Mouse (Mus musculus): ENCODE data around the gene Kcnma1. TPM values are rescaled to one million over a fixed set of nuclear protein-coding genes. Genes with fewer than 3 reads are reported as not detected.
A peak's percentile ranks its signal among the peaks of the same experiment; 100 is the strongest.

The Kcnma1 gene
- polyA plus RNA-seq, 1 experiment, result 1.7 TPM

DNA sequence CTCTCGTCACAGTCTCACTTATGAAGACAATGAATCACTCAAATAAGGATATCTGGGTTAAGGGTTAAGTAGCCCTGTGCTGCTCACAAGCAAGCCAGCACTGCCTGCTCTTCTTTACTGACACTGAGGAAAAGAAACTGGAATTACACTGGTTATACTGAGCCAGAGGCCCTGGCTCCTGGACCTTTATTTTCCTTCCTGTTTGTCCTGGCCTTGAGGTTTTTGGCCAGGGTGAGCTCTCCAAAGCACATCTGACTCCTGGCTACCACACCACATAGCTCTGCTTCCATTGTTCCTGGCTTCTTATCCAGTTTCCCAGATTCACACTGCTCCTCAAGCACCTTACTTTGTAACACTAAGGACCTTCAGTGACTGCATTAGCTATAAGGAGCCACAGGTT, 242.5 kb downstream of the Kcnma1 start:
- Histone ChIP-seq H3K36me3 (ENCODE audit: control insufficient read depth, insufficient read depth, low read length) (no peaks in the 10 kb centered on the region), H3K27me3 (replicated peaks; ENCODE audit: control insufficient read depth, insufficient read depth, low read length) (no peaks in the 10 kb centered on the region), H3K4me1 (ENCODE audit: control insufficient read depth, insufficient read depth, low read length) (no peaks in the 10 kb centered on the region), H3K4me3 (ENCODE audit: insufficient read depth, low read depth, low read length) (no peak overlapping the region), H3K27ac (ENCODE audit: insufficient read depth, low read depth, low read length) (no peak overlapping the region)
- TF ChIP-seq POLR2A (IDR thresholded peaks at IDR 0.05; ENCODE audit: low read depth, low read length) (no peak), CTCF (conservative IDR thresholded peaks at IDR 0.05; ENCODE audit: insufficient read depth, insufficient read length, low read depth, low read length) (no peak)
- no peak for DNase-seq
- WGBS, result 67% methylated on average over 1 of the region's 1 CpGs

DNA sequence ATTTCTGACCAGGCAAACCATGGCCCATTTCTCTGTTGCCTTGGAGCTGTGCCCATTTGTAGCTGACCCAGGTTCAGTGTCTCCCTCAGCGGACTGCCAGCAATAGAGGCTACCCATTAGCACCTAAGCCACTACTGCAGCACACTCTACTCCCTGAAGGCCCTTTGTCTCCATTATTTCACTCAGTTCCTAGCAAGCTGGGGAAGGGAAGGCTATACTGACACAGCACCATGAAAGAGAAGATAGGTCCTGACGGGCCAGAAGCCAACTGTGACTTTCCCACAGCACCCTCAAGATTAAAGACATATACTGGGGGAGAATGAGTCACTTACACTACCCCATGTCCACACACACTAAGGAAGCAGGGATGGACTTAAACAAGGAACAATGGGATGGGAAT, 251.8 kb downstream of the Kcnma1 start:
- TF ChIP-seq POLR2A (IDR thresholded peaks at IDR 0.05; ENCODE audit: low read depth, low read length), result no peak
- TF ChIP-seq CTCF (conservative IDR thresholded peaks at IDR 0.05; ENCODE audit: insufficient read depth, insufficient read length, low read depth, low read length), result no peak
- H3K27me3 ChIP-seq (replicated peaks; ENCODE audit: control insufficient read depth, insufficient read depth, low read length), result no peaks in the 10 kb centered on the region; the same call in 1 of the 2 replicates
- no peak for DNase-seq
- no peaks in the 10 kb centered on the region for H3K36me3 ChIP-seq (ENCODE audit: control insufficient read depth, insufficient read depth, low read length)
- 92% methylated on average over 2 of the region's 2 CpGs for WGBS
- no peaks in the 10 kb centered on the region for H3K4me1 ChIP-seq (ENCODE audit: control insufficient read depth, insufficient read depth, low read length)
- no peak overlapping the region for H3K27ac ChIP-seq (ENCODE audit: insufficient read depth, low read depth, low read length)
- H3K4me3 ChIP-seq (ENCODE audit: insufficient read depth, low read depth, low read length), result no peak overlapping the region

DNA sequence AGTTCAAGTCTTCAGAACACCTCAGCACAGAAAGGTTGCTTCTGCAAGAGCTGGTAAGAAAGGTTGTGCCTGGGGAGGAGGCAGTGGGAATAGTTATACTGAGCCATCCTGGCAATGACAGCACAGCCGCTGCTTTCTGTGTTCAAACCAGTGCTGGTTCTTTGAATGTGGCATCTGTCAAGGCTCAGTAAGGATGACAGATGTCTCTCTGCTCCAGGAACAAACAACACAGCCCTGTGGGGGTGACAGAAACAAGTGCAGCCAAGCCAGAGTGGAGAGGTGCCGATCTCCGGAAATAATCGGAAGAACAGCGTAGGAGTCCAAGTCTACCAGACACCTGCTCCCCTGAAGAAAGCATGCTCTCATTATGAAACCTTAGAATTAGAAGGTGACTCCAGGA, 254.7 kb downstream of the Kcnma1 start:
- 88% methylated on average over 5 of the region's 5 CpGs for WGBS
- no peak for TF ChIP-seq CTCF (conservative IDR thresholded peaks at IDR 0.05; ENCODE audit: insufficient read depth, insufficient read length, low read depth, low read length)
- TF ChIP-seq POLR2A (IDR thresholded peaks at IDR 0.05; ENCODE audit: low read depth, low read length), result no peak
- Histone ChIP-seq H3K27ac (ENCODE audit: insufficient read depth, low read depth, low read length) (no peak overlapping the region), H3K4me1 (ENCODE audit: control insufficient read depth, insufficient read depth, low read length) (no peaks in the 10 kb centered on the region), H3K36me3 (ENCODE audit: control insufficient read depth, insufficient read depth, low read length) (no peaks in the 10 kb centered on the region), H3K27me3 (replicated peaks; ENCODE audit: control insufficient read depth, insufficient read depth, low read length) (no peaks in the 10 kb centered on the region), H3K4me3 (ENCODE audit: insufficient read depth, low read depth, low read length) (no peak overlapping the region)
- DNase-seq, result no peak

DNA sequence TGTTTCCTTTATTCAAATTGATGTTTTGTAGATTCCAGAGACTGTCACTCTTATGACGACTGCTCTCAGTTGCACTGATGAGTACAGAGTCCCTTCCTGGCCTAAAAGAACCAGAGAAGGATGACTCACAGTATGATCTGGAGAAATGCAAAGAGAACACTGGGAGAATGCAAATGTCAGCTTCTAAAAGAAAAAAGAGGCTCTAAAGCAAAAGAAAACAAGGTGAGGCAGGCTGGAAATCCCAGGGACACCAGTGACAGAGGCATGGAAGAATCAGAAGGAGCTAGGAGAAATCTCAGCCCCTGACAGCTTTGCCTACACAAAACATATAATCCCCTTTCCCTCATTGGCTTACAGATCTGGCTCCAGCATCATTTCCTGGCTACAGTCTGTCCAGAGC, 255.9 kb downstream of the Kcnma1 start:
- no peaks in the 10 kb centered on the region for H3K27me3 ChIP-seq (replicated peaks; ENCODE audit: control insufficient read depth, insufficient read depth, low read length)
- DNase-seq, result no peak
- H3K27ac ChIP-seq (ENCODE audit: insufficient read depth, low read depth, low read length), result no peak overlapping the region
- no peaks in the 10 kb centered on the region for H3K4me1 ChIP-seq (ENCODE audit: control insufficient read depth, insufficient read depth, low read length)
- 46% methylated on average over 1 of the region's 1 CpGs for WGBS
- no peaks in the 10 kb centered on the region for H3K36me3 ChIP-seq (ENCODE audit: control insufficient read depth, insufficient read depth, low read length)
- TF ChIP-seq POLR2A (IDR thresholded peaks at IDR 0.05; ENCODE audit: low read depth, low read length), result no peak
- no peak overlapping the region for H3K4me3 ChIP-seq (ENCODE audit: insufficient read depth, low read depth, low read length)

DNA sequence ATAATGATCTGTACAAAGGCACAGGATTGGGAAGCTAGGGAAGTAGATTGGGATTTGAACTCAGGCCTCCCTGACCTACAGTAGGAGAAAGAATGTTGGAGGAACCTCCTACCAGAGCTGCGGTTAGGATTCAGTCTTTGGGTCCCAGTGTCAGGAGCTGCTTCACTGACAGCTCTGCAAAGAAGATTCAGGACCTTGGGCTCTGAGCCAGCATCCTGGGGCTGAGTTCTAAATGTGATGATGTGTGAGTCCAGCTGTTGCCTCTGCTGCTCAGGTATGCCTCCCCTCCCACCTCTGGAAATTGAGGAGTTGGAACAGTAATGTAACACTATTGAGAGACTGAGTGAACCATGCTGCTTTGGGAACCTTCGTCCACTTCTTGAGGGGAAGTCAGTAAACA, 266.3 kb downstream of the Kcnma1 start:
- peak; percentile 4 for DNase-seq
- no peaks in the 10 kb centered on the region for H3K27me3 ChIP-seq (replicated peaks; ENCODE audit: control insufficient read depth, insufficient read depth, low read length)
- H3K27ac ChIP-seq (ENCODE audit: insufficient read depth, low read depth, low read length), result no peak overlapping the region
- no peak overlapping the region for H3K4me3 ChIP-seq (ENCODE audit: insufficient read depth, low read depth, low read length)
- H3K36me3 ChIP-seq (ENCODE audit: control insufficient read depth, insufficient read depth, low read length), result no peaks in the 10 kb centered on the region
- TF ChIP-seq POLR2A (IDR thresholded peaks at IDR 0.05; ENCODE audit: low read depth, low read length) (no peak), CTCF (conservative IDR thresholded peaks at IDR 0.05; ENCODE audit: insufficient read depth, insufficient read length, low read depth, low read length) (no peak)
- WGBS, result 83% methylated on average over 2 of the region's 2 CpGs
- H3K4me1 ChIP-seq (ENCODE audit: control insufficient read depth, insufficient read depth, low read length), result peaks cover 11% of the 10 kb centered on the region; the same call in 1 of the 2 replicates

DNA sequence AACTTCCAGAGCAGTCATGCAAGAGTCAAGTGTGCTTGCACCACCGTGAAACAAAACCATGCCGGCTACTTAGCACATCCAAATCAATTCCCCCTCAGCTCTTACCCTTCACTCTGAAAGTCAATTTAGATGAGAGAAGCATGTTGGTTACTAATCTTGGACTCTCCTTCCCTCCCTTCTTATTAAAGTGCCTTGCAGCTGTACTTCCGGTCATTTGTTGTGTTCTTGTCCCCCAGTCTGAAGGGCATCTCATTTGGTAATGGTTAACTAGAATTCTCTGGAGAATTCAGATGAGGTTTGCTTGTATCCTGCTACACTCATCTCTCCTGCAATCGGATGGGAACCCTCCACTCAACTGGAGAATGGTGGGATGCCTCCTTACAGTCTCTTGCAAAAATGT, 267.3 kb downstream of the Kcnma1 start:
- Histone ChIP-seq H3K27ac (ENCODE audit: insufficient read depth, low read depth, low read length) (no peak overlapping the region), H3K36me3 (ENCODE audit: control insufficient read depth, insufficient read depth, low read length) (no peaks in the 10 kb centered on the region), H3K4me3 (ENCODE audit: insufficient read depth, low read depth, low read length) (no peak overlapping the region), H3K4me1 (ENCODE audit: control insufficient read depth, insufficient read depth, low read length) (peaks cover 11% of the 10 kb centered on the region; the same call in 1 of the 2 replicates), H3K27me3 (replicated peaks; ENCODE audit: control insufficient read depth, insufficient read depth, low read length) (no peaks in the 10 kb centered on the region)
- TF ChIP-seq CTCF (conservative IDR thresholded peaks at IDR 0.05; ENCODE audit: insufficient read depth, insufficient read length, low read depth, low read length) (no peak), POLR2A (IDR thresholded peaks at IDR 0.05; ENCODE audit: low read depth, low read length) (no peak)
- WGBS, result 26% methylated on average over 4 of the region's 4 CpGs
- DNase-seq, result peak; percentile 80

DNA sequence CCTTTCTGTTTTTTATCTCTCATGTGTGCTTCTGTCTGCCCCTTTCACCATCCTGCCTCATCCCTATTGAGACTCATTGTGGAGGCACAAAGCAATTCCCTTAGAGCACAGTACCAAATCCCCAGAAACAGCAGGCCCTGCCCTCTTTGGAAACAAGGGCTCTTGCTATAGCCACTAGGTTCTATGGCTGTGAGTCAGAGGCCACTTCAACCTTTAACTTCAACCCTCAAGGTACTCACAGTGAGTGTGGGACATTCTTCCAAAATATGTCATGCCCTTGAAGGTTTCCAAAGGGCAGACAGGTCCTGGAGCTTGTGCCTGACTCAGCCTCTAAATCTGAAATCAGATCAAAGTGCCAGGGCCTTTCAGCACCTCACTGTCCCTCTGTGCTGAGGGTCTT, 272.8 kb downstream of the Kcnma1 start:
- H3K27ac ChIP-seq (ENCODE audit: insufficient read depth, low read depth, low read length), result no peak overlapping the region
- no peak for DNase-seq
- H3K4me1 ChIP-seq (ENCODE audit: control insufficient read depth, insufficient read depth, low read length), result peaks cover 2% of the 10 kb centered on the region; the same call in 1 of the 2 replicates
- no peaks in the 10 kb centered on the region for H3K36me3 ChIP-seq (ENCODE audit: control insufficient read depth, insufficient read depth, low read length)
- no peak for TF ChIP-seq POLR2A (IDR thresholded peaks at IDR 0.05; ENCODE audit: low read depth, low read length)
- TF ChIP-seq CTCF (conservative IDR thresholded peaks at IDR 0.05; ENCODE audit: insufficient read depth, insufficient read length, low read depth, low read length), result no peak
- no peak overlapping the region for H3K4me3 ChIP-seq (ENCODE audit: insufficient read depth, low read depth, low read length)
- H3K27me3 ChIP-seq (replicated peaks; ENCODE audit: control insufficient read depth, insufficient read depth, low read length), result no peaks in the 10 kb centered on the region

DNA sequence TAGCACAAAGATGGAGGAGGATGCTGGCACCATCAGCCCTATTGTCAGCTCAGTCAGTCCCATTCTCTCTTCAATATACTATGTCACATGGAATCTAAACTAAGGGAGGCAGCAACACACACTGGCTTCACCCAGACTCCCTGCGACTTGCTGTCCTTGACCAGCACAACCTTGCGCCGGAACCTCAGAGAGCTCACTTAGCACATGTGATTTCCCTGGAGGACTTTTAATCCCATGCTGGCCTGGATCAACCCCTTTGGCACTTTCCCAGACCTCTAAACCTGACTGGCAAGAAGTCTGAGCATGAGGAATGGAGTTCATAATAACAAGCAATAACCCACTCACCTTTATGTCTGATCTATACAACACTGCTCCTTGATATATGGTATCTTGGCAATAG, 280.1 kb downstream of the Kcnma1 start:
- peak; percentile 31 for DNase-seq
- Histone ChIP-seq H3K27me3 (replicated peaks; ENCODE audit: control insufficient read depth, insufficient read depth, low read length) (no peaks in the 10 kb centered on the region; the same call in 1 of the 2 replicates), H3K4me1 (ENCODE audit: control insufficient read depth, insufficient read depth, low read length) (no peaks in the 10 kb centered on the region), H3K36me3 (ENCODE audit: control insufficient read depth, insufficient read depth, low read length) (no peaks in the 10 kb centered on the region), H3K27ac (ENCODE audit: insufficient read depth, low read depth, low read length) (no peak overlapping the region), H3K4me3 (ENCODE audit: insufficient read depth, low read depth, low read length) (no peak overlapping the region)
- no peak for TF ChIP-seq CTCF (conservative IDR thresholded peaks at IDR 0.05; ENCODE audit: insufficient read depth, insufficient read length, low read depth, low read length)
- TF ChIP-seq POLR2A (IDR thresholded peaks at IDR 0.05; ENCODE audit: low read depth, low read length), result no peak
- WGBS, result 70% methylated on average over 3 of the region's 3 CpGs
